Mouse (Mus musculus) lung, postnatal 36 days (tissue): Measurements from ENCODE around the gene Stxbp5.
A peak's percentile ranks its signal among the peaks of the same experiment; 100 is the strongest.
"Not testable (repeated sequence)": the region's sequence is repeated elsewhere in the genome, so short reads cannot be mapped to it uniquely, and the experiment has no call there.

Experiments used
- DNase-seq: peaks from one replicate; pipeline ENCODE4 v3.0.0; 2022; ENCODE audit warnings: mixed read lengths

Gene Stxbp5

DNA sequence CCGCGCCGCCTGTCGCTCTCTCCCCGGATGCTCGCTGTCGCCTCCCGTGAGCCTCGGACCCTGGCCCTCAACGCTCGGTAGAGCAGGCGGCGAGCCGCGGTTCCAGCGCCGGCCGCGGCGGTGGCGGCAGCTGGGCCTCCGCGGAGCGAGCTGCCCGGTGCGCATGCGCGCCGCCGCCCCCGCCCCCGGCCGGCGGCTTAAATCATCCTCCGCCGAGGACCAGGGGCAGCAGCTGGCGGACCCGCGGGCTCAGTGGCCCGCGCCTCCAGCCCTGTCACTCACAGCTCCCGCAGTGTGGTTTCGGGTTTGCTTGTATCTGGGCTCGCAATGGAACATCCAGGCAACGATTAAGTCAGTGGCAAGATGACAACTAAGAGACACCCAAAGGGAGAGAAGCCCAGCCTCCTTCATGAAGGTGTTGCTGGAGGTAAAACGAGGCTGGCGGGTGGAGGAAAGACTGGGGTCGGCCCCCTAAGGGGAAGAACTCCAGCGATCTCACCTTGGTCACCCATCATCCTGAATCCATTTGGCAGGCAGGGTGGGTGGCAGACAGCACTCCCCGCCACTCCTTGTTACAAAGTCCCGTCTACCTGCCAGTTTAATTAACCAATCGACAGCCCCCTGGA lies at the start of gene Stxbp5:
Gene Stxbp5, minus strand, starts transcription at position 9 of the 626 bp plus-strand sequence.
- peak; percentile 78 for DNase-seq

DNA sequence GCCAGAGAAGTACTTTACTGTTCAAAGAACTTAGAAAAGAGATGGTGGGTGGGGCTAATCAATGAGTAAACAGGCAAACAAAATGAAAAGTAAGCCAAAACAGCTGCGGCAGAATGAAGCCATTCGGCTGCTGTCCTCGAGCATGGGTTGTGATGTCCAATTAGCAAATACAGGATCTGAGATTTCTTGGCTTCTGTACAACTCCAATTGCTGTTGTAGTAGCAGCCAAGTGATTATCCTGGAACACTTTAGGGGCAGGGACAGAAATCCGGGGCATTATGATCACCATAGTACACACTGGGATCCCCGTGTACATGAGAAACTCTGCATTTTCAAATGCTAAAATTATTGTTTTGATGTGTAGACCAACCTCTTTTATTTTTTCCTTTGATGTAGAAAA lies 11.5 kb upstream of the Stxbp5 start:
- DNase-seq: no peak

DNA sequence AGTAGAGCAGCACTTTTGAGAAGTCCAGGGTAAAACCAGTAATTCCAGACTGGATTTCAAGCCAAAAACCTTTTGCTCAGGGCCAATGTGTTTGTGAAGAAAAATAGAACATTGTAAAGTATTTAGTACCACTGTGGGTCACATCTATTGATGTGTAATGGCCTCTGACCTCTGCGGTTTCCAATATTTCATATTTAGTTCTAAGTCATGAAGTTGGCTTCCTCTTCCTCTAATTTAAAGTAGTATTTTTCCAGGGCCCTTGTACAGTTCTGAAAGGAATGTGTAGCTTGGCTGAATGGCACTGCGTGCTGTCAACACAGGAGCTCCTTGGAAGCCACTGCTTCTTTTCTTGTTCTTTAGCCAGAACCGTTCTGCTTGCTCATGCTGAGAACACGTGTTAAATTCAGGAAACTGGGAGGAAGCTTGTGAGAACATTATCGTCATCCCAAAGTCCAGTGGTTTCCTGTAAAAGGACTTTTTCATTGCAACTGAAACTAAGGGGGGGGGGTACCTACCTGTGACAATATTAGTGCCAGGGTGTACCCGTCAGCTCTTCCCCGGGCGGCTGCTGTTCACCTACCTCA lies 7.1 kb upstream of the Stxbp5 start:
- DNase-seq: peak; percentile 42

DNA sequence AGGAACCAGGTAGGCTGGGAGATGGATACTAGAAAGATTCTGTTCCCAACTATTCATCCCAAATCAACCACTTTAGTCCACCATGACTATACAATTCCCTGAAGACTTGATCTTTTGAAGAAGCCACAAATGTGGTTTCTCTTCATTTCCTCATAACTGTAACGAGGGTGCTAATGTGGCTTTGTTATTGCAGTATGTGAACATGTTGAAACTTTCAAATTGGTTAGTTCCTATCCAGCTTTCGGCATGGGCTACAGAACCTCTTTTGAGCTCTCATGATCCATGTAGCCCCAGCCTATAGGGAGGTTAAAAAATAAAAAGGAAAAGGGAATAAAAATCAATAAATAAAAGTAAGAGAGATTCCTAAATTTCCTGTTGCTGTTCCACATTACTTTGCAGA lies 6.6 kb upstream of the Stxbp5 start:
- DNase-seq: no peak

DNA sequence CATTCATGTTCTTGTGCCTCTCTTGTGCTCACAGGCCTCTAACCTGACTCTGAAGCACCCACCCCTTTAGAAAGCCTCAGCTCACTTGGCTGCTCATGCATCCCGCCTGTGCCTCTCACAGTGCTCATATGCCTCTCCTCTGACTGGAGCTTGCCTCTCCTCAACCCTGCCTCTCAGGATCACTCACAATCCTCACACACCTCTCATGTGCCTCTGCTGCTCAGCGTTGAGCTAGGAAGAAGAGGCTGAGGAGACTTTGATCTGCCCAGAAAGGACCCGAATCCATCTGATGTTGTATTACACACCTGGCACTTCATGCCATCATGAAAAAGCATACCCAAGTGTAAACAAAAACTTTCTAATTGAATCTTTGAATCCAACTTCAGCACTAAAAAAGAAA lies 5.3 kb upstream of the Stxbp5 start:
- no peak for DNase-seq

DNA sequence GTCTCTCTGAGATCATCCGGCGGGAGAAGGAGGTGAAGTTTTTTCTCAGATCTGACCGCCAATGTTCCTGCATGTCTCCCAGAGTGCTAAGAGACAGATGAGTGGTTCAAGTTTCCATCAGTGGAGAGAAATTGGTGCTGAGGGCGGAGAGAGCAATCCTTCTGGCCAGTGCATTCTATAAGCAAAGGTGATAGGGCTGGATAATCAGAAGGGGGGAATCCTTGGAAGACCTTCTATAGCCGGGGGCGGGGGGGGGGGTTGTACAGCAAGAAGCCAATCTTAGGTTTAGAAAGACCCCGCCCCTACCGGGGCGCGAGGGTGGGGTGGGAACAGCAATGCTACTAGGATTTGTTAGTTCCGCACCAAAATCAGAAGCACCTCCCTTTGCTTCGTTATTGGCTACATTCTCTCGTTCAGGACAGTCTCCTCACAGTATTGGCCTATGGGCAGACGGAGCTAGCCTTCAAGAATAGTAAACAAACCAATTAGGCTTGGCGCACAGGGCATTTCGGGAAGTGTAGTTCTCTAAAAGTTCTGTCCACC lies 889 bp upstream of the Stxbp5 start:
- peak; percentile 96 for DNase-seq

DNA sequence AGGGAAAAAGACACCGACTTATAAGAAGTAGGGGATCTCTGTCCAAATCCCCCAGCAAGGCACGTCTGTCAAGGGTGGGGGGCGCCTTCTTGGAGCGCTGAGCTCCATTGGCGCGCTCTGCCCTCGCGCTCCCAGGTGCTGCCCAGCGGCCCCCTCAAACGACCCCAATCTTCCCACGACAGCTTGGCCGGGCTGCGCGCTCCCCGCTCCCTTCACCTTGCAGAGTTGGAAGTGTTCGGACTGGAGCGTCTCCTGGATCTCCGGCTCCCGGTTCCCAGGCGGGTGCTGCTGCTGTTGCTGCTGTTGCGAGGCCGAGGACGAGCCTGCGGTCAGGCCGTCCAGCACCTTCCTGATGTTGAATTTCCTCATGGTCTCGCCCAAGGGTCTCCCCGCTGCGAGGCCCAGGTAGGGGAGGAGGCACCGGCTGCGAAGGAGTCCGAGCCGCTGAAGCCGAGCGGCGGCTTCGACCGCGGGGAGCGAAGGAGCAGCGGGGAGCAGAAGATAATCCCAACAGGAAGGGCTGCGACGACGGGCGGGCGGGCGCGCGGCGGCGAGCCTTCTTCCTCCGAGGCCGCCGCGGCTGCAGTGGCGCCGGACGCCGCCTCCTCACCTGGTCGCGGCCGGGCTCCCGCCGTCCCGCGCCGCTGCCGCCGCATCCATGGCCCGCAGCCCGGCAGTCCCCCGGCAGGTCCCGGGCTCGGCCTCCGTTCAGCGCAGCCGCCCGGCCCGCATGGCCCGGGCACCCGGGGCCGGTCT lies 386 bp downstream of the Stxbp5 start:
- DNase-seq: peak; percentile 20

DNA sequence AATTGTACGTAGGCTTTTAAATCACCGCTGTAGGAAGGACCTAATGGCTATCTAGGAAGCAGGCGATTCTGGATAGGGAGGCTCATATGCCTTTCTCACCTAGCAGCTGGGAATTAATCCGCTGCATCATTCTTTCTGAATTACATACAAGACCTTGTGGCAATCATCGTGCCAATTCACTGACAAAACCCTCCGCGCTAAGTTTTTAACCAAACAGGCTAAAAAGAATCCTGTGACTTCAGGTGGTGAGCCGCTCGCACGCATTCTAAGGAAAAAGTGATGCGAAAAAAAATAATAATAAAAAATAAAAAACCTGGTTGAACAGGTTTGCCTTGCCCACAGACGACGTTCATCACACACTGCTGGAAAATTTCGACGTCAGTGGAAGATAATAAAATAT lies 1.1 kb downstream of the Stxbp5 start:
- DNase-seq: peak; percentile 37

DNA sequence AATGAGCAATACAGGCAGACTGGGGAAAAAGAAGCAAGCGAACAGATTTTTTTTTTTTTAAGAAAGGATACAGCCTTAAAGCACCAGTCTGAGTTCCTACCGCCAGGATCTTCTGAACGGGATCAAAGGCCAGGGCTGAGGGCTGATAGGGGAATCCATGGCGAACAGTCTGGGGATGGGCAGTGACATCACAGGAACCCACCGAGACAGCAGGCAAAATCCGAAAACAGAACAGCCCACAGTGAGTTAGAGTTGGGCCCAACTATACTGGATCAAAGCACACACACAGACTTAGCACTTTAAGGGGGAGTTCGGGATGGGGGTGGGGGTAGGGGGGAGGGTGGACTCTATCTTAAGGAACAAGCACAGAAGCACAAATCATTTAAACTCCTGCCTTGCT lies 1.8 kb downstream of the Stxbp5 start:
- DNase-seq: no peak

DNA sequence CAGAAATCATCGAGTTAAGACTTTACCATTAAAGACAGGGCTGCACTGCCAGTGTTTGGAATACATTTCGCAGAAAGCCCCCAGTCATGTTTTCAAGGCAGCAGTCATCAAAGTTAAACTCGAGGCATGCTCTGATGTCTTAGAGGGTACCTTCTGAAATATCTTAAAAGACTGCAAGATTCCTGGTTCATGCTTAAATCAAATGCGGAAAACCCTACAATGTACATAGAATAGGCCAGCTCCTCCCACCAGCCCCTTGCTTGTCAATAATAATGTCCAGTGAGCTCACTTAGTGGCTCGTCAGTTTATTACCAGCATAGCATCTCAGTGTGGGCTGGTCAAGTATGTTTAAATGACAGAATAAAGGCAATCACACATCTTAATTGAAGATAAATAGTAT lies 3.0 kb downstream of the Stxbp5 start:
- DNase-seq: no peak

DNA sequence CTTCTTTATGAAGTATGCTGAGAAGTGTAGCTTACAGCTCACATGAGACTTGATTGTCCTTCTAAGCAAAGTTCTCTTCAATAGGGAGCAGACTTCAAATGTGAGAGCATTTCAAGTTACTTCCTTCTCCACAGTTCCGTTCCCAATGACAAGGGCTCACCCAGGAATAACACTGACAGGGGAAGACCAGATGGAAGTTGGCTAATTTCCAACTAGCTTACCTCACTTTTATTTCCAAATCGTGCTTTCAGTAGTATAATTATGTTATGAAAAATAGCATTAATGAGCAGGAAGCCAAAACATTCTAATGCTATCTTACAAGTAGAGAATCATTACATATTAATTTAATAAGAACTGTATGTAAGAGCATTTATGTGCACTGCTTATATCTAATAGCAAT lies 7.3 kb downstream of the Stxbp5 start:
- no peak for DNase-seq

DNA sequence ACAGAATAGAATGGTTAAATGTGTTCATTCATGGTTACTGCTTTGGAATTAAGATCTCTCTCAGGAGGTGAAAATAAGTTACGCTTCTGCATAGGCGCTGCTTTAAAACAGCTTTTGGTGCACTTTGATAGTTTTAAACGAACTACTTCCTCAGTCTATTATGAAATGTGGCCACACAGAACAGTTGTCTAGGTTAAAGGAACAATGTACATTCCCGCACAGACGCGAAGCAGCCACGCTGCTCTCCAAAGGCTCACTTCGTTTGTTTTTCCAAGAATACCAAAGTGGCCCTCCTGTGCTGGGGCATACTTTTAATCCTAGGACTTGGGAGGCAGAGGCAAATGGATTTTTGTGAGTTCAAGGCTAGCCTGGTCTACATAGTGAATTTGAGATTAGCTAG lies 11.2 kb downstream of the Stxbp5 start:
- no peak for DNase-seq

DNA sequence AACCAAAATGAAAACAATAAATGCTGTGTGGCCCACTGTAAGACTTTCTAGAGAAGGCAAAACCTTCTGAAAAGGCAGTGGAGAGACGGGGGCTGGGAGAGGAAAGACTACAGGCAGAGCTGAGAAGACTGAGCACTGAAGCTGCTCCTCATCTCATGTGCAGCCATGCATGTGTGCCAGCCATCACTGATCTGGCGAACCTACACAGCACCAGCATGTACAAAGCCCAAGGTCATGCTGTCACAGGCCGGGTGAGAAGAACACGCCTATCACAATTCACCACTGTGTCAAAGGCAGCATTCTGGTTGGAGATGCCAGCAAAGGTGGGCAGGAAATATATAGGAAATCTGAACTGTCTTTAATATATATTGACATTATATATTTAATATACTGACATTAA lies 12.2 kb downstream of the Stxbp5 start:
- no peak for DNase-seq

DNA sequence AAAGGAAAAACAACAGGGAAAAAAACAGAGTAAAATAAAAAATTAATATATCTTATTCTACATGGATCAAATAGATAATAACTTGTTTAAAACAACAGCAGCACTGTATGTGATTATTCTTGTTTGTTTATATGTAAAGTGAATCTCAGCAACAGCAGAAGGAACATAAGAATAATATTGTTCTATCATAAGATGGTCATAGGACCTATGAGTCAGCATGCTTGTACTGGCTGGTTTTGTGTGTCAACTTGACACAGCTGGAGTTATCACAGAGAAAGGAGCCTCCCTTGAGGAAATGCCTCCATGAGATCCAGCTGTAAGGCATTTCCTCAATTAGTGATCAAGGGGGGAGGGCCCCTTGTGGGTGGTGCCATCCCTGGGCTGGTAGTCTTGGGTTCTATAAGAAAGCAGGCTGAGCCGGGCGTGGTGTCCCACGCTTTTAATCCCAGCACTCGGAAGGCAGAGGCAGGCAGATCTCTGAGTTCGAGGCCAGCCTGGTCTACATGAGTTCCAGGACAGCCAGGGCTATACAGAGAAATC lies 19.0 kb downstream of the Stxbp5 start:
- DNase-seq: not testable (repeated sequence)

DNA sequence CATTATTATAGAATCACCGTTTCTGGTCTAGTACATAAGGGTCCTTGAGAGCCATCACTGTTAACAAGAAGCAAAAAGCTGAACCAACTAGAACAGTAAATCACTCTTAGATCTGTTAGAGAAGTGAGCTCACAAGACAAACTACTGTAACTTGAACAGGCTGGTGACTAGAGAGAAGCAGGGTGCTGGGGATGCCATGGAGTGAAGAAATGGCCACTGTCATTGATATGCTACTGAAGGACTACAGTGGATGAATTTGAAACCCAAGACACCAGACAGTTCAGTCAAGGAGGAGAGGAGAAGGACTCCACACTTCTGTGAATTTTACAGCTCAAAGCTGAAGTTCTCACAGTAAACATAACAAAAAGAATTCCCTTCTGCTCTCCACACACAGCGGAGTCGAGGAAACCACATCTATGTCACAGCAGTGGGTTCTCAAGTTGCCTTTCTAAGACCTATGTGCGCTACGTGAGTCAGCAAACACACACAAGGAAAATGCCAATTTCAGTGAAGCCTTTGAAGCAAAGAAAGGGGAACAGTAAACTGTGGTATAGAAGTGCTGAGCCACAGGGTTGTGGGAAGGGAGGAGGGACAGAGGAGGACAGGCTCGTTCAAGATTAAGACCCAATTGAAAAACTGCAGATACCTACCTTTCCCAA lies 20.7 kb downstream of the Stxbp5 start:
- DNase-seq: no peak

DNA sequence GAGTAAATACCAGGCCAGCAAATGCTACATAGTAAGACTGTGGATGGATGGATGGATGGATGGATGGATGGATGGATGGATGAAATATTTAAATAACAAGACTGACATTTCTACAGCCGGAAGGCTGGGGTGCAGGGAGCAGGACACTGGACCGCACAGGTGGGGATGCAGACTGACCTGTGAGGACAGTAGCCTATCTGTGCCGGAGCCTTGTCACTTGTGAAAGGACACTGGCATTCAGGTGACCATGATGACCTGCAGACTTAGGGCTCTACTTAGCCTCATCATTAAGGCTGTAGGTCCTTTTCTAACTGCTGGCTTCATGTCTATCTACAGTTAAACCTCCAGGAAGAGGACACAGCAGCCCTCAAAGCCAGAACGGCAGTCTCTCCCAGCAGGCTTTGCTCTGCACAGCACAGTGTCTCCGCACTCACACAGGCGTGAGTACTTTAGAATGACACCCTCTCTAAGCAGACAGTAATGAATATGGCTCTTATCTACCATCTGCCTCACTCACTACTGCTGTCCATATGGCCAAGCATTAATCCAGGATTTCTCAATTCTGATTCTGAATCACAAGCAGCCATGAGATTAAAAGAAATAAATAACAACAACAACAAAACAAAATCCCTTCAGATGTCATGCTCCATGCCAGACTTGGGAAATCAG lies 21.9 kb downstream of the Stxbp5 start:
- no peak for DNase-seq

DNA sequence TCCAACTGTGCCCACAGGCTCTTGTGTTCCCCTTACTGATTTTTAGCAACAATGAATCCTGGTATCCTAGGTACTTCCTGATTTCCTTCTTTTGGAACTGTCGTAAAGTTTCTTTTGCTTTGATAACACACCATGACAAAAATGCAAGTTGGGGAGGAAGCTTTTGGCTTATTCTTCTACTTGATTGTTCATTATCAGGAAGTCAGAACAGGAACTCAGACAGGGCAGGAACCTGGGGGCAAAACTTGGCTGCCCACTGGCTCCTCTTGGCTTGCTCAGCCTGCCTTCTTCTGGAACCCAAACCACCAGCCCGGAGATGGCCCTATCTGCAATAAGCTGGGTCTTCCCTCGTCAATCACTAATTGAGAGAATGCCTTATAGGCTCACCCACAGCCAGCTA lies 25.0 kb downstream of the Stxbp5 start:
- no peak for DNase-seq

DNA sequence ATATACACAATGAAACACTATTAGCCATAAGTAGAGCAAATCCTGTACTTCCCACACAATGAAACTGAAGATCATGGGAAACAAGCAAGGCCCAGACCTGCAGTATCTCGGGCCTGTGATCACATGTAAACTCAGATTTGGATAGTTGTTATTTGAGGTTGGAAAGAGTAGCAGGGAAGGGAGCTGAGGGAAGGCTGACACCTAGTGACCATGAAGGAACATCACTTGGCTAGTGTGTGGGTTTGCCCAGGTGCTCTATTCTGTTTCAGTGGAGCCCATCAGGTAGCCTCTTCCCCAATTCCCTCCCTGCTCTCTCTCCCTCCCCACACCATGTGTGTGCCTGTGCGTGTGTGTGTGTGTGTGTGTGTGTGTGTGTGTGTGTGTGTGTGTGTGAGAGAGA lies 28.7 kb downstream of the Stxbp5 start:
- DNase-seq: no peak

DNA sequence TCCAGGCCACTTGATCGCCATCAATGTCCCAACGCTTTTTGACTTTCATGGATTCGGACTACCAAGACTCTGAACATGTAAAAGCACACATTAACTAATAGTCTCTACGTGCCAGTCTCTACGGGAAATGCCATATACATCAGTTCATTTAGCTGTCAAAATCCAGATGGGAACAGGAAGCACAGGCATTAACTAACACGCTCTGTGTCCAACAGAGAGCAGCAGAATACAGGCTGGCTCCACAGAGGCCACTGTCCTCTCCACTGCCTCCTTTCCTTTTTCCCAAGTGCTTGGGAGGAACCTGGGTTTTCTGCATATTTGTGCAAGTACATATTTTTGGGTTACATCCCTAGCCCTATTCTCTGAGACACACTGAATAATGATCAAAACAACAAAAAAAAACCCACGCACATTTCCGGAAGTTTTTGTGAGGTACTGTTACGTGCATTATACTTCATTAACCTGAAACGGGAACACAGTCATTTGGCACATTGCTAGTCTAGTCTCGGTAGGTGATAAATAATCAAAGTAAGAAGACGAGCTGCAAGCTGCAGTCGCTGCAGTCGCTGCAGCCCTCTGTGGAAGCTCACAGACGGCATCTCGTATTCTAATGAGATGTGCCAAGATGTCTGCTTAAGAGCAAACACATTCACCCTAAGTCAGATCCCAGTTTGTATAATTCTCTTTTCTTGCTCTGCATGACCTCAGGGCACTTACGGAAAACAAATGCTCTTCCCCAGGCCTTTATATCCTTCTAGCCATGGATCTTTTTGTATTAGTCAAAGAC lies 33.9 kb downstream of the Stxbp5 start:
- peak; percentile 48 for DNase-seq

DNA sequence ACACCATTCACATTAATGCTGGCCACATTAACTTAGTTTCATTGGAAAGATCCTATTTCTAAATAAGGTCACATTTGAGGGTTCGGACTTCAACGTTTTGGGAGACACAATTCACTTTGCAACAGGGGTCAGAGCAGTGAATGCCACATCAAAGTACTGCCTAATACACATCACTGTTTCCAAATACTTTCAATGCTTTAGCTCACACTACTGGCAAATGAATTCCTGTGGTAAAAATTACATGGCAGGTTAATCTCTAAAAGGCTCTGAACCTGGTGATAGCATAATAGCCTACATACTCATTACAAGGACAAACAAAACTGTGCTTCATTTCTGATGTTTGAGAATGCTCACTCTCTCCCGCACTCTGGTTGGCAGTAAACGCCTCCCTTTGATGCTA lies 40.9 kb downstream of the Stxbp5 start:
- no peak for DNase-seq

DNA sequence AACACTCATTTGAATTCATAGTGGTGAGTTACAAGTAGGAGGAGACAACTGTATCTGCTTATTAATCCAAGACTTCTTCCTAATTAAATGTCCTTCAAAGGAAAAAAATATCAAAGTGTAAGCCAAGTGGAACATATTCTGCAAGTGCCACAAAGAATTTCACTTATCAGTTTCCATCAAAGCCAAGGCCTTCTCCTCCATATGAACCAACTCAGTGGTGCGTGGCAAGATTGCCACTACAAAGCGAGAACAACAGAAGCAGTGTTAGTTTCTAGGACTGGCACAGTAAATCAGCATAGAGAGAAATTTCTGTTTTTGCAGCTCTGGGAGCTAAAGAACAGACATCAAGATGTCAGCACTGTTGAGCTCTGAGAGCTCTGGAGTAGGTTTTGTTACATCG lies 41.4 kb downstream of the Stxbp5 start:
- DNase-seq: no peak

DNA sequence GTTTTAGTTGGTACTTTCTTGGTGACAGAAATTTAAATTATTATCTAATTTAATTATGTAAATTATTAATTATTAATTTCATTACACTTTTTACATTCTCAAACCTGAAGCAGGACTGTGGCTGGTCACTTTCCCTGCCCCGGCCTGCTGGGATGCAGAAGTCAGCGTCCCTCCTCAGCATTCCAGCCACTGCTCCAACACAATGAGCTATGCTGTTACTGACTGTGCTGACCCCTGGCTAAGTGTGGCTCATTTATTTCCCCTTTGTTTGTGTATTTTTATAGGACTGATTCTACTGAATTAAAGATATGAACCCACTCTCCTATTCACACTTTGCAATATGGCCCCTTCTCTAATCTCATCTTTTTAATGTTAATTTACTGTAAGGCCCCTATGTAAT lies 43.0 kb downstream of the Stxbp5 start:
- DNase-seq: no peak
